Mouse (Mus musculus) neural tube, embryonic 14.5 days (tissue): ENCODE measurements around the gene Lsg1. TPM values are rescaled to one million over a fixed set of nuclear protein-coding genes. Genes with fewer than 3 reads are reported as not detected.

Experiments used
- ATAC-seq: fragments of 200-750 bp; cut with Nextera tagmentation; 2 replicates; pipeline ENCODE4 v1.8.0; 2017; ENCODE audit warnings: low read depth, mild to moderate bottlenecking, moderate TSS enrichment, moderate library complexity
- H3K27ac ChIP-seq: fragments of 300-500 bp; sonication (generic); 2 replicates; pipeline ENCODE4 v1.5.1; 2014; ENCODE audit warnings: low read depth, mild to moderate bottlenecking, control low read depth, low read length, moderate library complexity, mixed read lengths
- H3K27me3 ChIP-seq: fragments of 300-500 bp; sonication (generic); 2 replicates; pipeline ENCODE4 v1.6.1; 2014; ENCODE audit warnings: low read length; ENCODE audit not compliant: control insufficient read depth, insufficient read depth
- H3K36me3 ChIP-seq: fragments of 300-500 bp; sonication (generic); 2 replicates; pipeline ENCODE4 v1.6.1; 2014; ENCODE audit warnings: low read length, mixed read lengths; ENCODE audit not compliant: control insufficient read depth, insufficient read depth
- H3K4me1 ChIP-seq: fragments of 300-500 bp; sonication (generic); 2 replicates; pipeline ENCODE4 v1.6.1; 2014; ENCODE audit warnings: low read length; ENCODE audit not compliant: control insufficient read depth, insufficient read depth
- H3K4me2 ChIP-seq: fragments of 300-500 bp; sonication (generic); 2 replicates; pipeline ENCODE4 v1.6.1; 2014; ENCODE audit warnings: mild to moderate bottlenecking, low read depth, low read length, control low read depth
- H3K4me3 ChIP-seq: fragments of 300-500 bp; sonication (generic); 2 replicates; pipeline ENCODE4 v1.5.1; 2014; ENCODE audit warnings: low read depth, low read length, control low read depth, mixed read lengths
- H3K9ac ChIP-seq: fragments of 300-500 bp; sonication (generic); replicated peaks from 2 replicates; pipeline ENCODE4 v1.6.1; 2014; ENCODE audit warnings: low read depth, mild to moderate bottlenecking, control low read depth, low read length, mixed read lengths
- H3K9me3 ChIP-seq: fragments of 300-500 bp; sonication (generic); 2 replicates; pipeline ENCODE4 v1.6.1; 2016; ENCODE audit warnings: low read length; ENCODE audit not compliant: control insufficient read depth
- WGBS: fragments of 180-500 bp; shearing (Covaris S2); extraction: QIAGEN DNeasy Blood & Tissue Kit; methylation state at CpG from one replicate; pipeline ENCODE4 v1.1.7; 2014; 5-methylcytosine and 5-hydroxymethylcytosine counted together
- polyA plus RNA-seq: library from polyadenylated mRNA; unstranded; fragments of >200 nt; fragmentation: Nextera tagmentation; extraction: Ambion mirVana; gene quantifications from 2 replicates; pipeline ENCODE4 v1.2.1, GENCODE M21; 2014

The Lsg1 gene
- polyA plus RNA-seq, 1 experiment from 2014 or later, result 43.9 TPM

DNA sequence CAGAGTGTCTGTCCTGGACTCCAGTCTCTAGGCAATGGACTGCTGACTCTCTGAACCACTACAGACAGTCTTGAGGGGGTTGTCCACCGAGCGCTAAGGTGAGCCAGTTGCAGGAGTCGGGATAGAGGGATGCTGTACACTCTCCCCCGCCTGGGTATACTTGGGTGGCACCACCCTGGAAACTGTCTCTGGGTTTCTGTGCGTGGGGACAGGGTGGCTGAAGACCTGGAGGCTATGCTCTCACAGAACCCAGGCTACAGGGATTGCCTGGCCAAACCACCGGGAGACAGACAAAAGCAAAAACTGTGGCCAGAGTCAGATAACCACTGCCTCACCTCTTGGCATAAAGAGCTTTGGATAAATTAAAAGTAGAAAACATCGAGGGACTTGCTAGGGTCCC lies 37.9 kb downstream of the Lsg1 start:
- H3K27me3 ChIP-seq, result no peaks in the 10 kb centered on the region
- peaks cover 14% of the 10 kb centered on the region; the same call in 1 of the 2 replicates for H3K36me3 ChIP-seq
- 0 out of 2 replicates have a peak, but pooled peaks have one; percentile 18 for ATAC-seq
- H3K4me3 ChIP-seq, result peak overlapping the region; percentile 60
- H3K9me3 ChIP-seq, result no peaks in the 10 kb centered on the region
- H3K27ac ChIP-seq, result peak overlapping the region; percentile 75
- H3K4me1 ChIP-seq, result peaks cover 6% of the 10 kb centered on the region; the same call in 1 of the 2 replicates
- H3K9ac ChIP-seq, result peak overlapping the region; percentile 87; the same call in 1 of the 2 replicates
- peak overlapping the region; percentile 58 for H3K4me2 ChIP-seq
- 83% methylated on average over 7 of the region's 7 CpGs for WGBS

DNA sequence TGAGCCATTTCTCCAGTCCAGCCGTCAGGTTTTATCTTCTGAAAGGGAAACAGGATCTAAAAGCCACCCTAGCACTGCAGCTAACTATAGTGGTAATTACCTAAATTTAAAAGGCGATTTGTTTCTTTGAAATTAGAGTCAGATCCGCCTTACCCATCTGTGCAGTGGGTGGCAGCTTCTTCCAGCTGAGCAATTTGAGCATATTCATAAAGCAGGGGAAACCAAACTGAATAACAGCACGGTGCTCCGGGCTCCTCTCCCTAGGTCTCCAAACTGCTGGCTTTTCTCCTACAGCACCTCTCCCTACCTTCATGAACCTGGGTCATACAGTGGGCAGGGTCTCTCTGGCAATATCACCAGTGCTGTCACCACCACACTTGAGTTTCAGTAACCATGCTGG lies 39.1 kb downstream of the Lsg1 start:
- Histone ChIP-seq H3K4me3 (peak overlapping the region; percentile 60; the same call in 1 of the 2 replicates), H3K4me1 (peaks cover 6% of the 10 kb centered on the region; the same call in 1 of the 2 replicates), H3K4me2 (peak overlapping the region; percentile 58), H3K9me3 (no peaks in the 10 kb centered on the region), H3K27me3 (no peaks in the 10 kb centered on the region), H3K36me3 (peaks cover 17% of the 10 kb centered on the region; the same call in 1 of the 2 replicates), H3K9ac (no peak overlapping the region), H3K27ac (no peak overlapping the region)
- no peak for ATAC-seq
- WGBS, result 76% methylated on average over 5 of the region's 5 CpGs

DNA sequence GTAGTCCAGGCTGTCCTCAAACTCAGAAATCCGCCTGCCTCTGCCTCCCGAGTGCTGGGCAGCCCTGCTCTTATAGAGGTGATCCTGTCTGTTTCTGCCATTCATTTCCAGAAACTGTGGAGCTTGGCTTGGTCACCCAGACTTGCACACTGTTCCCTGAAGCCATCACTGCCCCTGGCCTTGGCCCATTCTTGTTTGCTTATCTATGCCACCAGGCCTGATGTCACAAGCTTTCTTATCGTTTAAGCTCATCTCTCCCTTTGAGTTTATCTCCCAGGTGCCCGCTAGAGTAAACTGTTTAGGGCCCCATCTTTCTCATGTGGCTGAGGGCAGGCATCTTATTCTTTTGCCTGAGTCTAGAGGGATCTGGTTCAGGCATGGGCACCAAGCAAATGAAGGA lies 42.7 kb downstream of the Lsg1 start:
- Histone ChIP-seq H3K27me3 (no peaks in the 10 kb centered on the region), H3K9me3 (no peaks in the 10 kb centered on the region), H3K4me3 (no peak overlapping the region), H3K36me3 (peaks cover 17% of the 10 kb centered on the region; the same call in 1 of the 2 replicates), H3K4me1 (peaks cover 6% of the 10 kb centered on the region; the same call in 1 of the 2 replicates), H3K9ac (no peak overlapping the region), H3K27ac (no peak overlapping the region), H3K4me2 (no peak overlapping the region)
- 95% methylated on average over 4 of the region's 4 CpGs for WGBS
- no peak for ATAC-seq

DNA sequence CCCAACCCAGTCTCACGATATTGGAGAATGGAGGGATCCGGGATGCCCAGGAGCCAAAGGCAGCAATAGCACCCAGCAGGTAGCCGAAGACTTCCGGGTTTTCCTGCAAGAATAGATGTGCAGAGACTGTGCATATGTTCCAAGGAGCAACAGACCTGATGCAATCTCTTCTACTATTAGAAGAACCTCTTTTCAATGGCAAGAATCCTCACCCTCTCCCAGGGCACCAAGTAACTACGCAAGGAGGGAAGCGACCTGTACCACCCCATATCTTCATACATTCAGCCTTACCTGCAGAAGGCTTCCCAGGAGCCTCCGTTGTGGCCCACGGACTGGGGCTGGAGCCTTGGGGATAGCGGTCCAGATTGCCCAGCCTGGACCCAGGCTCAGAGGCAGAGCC lies 44.0 kb downstream of the Lsg1 start:
- ATAC-seq, result no peak
- peaks cover 17% of the 10 kb centered on the region; the same call in 1 of the 2 replicates for H3K36me3 ChIP-seq
- H3K27me3 ChIP-seq, result no peaks in the 10 kb centered on the region
- H3K4me3 ChIP-seq, result no peak overlapping the region
- H3K4me1 ChIP-seq, result peaks cover 4% of the 10 kb centered on the region; the same call in 1 of the 2 replicates
- no peak overlapping the region for H3K4me2 ChIP-seq
- no peaks in the 10 kb centered on the region for H3K9me3 ChIP-seq
- 94% methylated on average over 9 of the region's 9 CpGs for WGBS
- H3K9ac ChIP-seq, result no peak overlapping the region
- no peak overlapping the region for H3K27ac ChIP-seq

DNA sequence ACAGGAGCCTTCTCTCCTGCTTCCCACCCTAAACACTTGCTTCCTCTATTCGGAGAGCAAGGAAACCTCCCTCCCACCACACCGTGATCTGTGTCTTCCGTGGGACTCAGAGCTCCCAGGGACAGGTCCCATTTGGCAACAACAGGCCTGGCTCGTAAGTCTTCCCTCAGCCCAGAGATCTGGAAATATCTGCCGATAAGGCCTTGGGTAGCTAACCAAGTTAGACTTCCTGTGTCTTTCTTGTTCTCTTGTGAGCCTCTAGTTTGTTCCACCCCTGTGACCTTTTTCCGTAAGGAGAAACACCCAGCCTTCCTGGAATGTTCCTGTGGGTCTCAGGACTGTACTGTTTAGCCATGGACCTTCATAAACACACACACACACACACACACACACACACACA lies 44.6 kb downstream of the Lsg1 start:
- WGBS, result 82% methylated on average over 6 of the region's 6 CpGs
- no peak overlapping the region for H3K27ac ChIP-seq
- H3K36me3 ChIP-seq, result peaks cover 17% of the 10 kb centered on the region; the same call in 1 of the 2 replicates

DNA sequence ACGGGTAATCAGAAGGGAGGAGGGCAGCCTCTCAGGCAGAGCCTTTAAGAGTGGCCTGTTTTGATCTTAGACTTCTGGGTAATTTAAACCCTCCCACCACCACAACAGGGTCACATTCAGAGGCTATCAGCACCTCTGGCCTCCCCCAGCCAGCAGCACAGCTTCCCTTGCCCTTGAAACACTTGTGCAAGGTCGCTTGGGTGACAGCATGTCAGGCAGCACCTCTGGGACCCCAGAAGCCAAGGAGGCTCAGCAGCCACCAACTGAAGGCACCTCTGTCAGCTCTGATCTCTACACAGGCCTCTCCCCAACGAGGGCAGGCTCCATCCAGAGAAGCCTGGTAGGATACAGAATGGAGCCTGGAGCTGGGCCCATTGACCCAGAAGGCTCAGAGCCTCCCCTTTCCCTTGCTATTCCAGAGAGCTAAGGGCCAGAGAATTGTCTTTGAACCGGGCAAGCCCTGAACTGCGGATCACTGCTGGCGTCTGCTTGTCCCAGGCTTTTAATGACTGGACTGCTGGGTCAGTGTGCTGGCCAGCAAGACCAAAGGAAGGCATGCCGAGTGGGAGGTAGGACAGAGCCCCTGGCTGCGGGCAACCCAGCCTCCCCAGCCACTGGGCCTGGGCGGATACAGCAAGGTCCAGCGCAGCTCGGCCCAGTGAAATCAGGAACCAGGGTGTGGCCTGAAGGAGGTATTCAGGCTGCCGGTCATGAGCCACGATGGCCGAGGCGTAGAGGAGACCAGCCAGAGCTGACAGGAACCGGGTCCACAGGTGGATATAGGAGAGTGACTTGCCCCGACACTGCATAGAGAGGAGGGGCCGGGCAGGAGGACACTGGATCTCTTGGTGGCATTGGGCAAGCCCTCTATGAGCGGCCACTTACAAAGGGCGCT lies 47.0 kb downstream of the Lsg1 start:
- 66% methylated on average over 20 of the region's 20 CpGs for WGBS
- Histone ChIP-seq H3K4me1 (no peaks in the 10 kb centered on the region), H3K27ac (no peak overlapping the region), H3K4me2 (no peak overlapping the region; the same call in 1 of the 2 replicates), H3K36me3 (peaks cover 11% of the 10 kb centered on the region; the same call in 1 of the 2 replicates), H3K4me3 (no peak overlapping the region), H3K9me3 (no peaks in the 10 kb centered on the region), H3K27me3 (no peaks in the 10 kb centered on the region), H3K9ac (0 out of 2 replicates have a peak overlapping the region, but pooled peaks have one; percentile 2)
- no peak for ATAC-seq

More for the DNA sequence above, 44.6 kb downstream of the Lsg1 start:
- Histone ChIP-seq H3K4me3 (no peak overlapping the region), H3K4me2 (no peak overlapping the region), H3K4me1 (no peaks in the 10 kb centered on the region), H3K9ac (no peak overlapping the region), H3K27me3 (no peaks in the 10 kb centered on the region), H3K9me3 (no peaks in the 10 kb centered on the region)
- ATAC-seq, result no peak

DNA sequence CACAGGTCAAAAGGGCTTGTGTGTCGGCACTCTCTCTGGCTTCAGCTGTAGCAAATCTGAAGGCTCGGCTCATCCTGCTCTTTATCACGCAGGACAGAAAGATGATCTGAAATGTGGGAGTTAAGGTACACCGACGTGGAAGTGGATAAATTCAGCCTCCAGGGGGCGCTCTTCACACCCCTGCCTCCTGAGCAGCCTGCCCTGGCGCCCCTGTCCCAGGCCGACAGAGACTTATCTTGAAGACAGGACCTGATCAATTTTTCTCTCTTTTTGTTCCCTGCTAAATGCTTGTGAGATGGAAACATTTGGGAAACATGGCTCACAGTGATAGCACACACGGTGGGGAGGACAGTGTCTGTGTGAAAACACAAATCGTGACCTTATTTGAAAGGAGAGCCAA lies 48.0 kb downstream of the Lsg1 start:
- Histone ChIP-seq H3K9me3 (no peaks in the 10 kb centered on the region), H3K4me1 (no peaks in the 10 kb centered on the region), H3K27ac (no peak overlapping the region), H3K4me2 (no peak overlapping the region), H3K36me3 (peaks cover 3% of the 10 kb centered on the region; the same call in 1 of the 2 replicates), H3K9ac (no peak overlapping the region), H3K4me3 (no peak overlapping the region), H3K27me3 (no peaks in the 10 kb centered on the region)
- 26% methylated on average over 10 of the region's 10 CpGs for WGBS
- no peak for ATAC-seq

DNA sequence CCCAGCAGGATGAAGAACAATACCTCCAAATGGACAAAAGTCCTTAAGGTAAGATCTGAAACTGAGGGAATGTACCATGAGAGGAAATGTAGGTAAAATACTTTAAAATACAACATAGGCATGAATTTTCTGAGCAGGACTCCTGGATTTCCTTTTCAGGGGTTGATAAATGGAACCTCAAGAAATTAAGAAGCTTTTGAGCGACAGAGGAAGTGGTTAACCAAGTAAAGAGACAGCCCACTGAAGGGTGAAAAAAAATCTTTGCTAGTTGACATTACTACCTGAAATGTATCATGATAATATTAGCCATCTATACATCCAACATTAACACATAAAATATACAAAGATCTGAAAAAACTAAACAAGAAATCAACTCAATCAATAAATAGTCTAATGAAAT lies 52.3 kb downstream of the Lsg1 start:
- no peaks in the 10 kb centered on the region for H3K27me3 ChIP-seq
- no peak overlapping the region for H3K9ac ChIP-seq
- H3K36me3 ChIP-seq, result no peaks in the 10 kb centered on the region
- H3K4me3 ChIP-seq, result no peak overlapping the region
- H3K9me3 ChIP-seq, result no peaks in the 10 kb centered on the region
- H3K4me1 ChIP-seq, result no peaks in the 10 kb centered on the region
- H3K27ac ChIP-seq, result no peak overlapping the region
- H3K4me2 ChIP-seq, result no peak overlapping the region
- ATAC-seq, result no peak
- 97% methylated on average over 1 of the region's 1 CpGs for WGBS

DNA sequence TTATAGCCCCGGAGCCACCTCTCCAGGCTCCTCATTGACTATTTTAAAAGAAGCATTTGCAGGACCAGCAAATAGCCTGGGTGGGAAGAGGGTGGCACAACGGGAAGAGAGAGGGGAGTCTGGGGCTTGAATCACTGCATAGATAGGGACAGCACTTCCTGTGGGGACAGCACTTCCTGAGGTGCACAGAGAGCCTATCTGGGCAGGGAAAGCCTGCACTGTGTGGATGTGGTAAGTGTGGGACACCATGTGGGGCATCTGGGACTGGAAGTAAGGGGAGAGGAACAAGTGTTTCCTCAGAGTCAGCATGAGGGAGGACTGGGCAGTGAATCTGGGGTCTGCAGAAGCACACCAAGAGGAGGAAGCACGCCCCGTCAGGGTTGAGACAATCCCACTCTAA lies 53.8 kb downstream of the Lsg1 start:
- 36% methylated on average over 4 of the region's 4 CpGs for WGBS
- H3K4me1 ChIP-seq, result no peaks in the 10 kb centered on the region
- H3K9me3 ChIP-seq, result no peaks in the 10 kb centered on the region
- H3K27ac ChIP-seq, result no peak overlapping the region
- H3K9ac ChIP-seq, result no peak overlapping the region
- H3K4me2 ChIP-seq, result no peak overlapping the region
- H3K36me3 ChIP-seq, result peaks cover 7% of the 10 kb centered on the region; the same call in 1 of the 2 replicates
- no peak overlapping the region for H3K4me3 ChIP-seq
- no peaks in the 10 kb centered on the region for H3K27me3 ChIP-seq
- ATAC-seq, result no peak
